Mouse (Mus musculus) bone marrow, adult 2 months (tissue): ENCODE measurements around the gene Thra. TPM values are rescaled to one million over a fixed set of nuclear protein-coding genes. Genes with fewer than 3 reads are reported as not detected.

Experiments used
- H3K27ac ChIP-seq: fragments of 200-500 bp; 2 replicates; pipeline ENCODE4 v1.5.1; 2012; ENCODE audit warnings: low read depth, mild to moderate bottlenecking, control low read depth, inconsistent platforms, low read length; ENCODE audit not compliant: control insufficient read depth, poor library complexity, insufficient read depth
- H3K4me1 ChIP-seq: fragments of 200-500 bp; 2 replicates; pipeline ENCODE4 v1.6.1; 2011; ENCODE audit warnings: low read length; ENCODE audit not compliant: control insufficient read depth, insufficient read depth
- H3K4me3 ChIP-seq: fragments of 200-500 bp; replicated peaks from 2 replicates; pipeline ENCODE3; 2011; ENCODE audit warnings: mild to moderate bottlenecking, low read depth, low read length, control low read depth; ENCODE audit not compliant: control insufficient read depth
- CTCF ChIP-seq: fragments of 200-500 bp; IDR thresholded peaks from 2 replicates; pipeline ENCODE4 v1.5.1; 2011; ENCODE audit warnings: low read length, control low read depth; ENCODE audit not compliant: control insufficient read depth, insufficient read depth
- POLR2A ChIP-seq: fragments of 200-500 bp; IDR thresholded peaks from 2 replicates; pipeline ENCODE4 v1.6.1; 2011; ENCODE audit warnings: low read depth, mild to moderate bottlenecking, control low read depth, low read length, borderline replicate concordance; ENCODE audit not compliant: control insufficient read depth
- WGBS: fragments of 180-500 bp; shearing (Covaris S2); methylation state at CpG from one replicate; pipeline ENCODE4 v1.1.7; 2018; 5-methylcytosine and 5-hydroxymethylcytosine counted together
- polyA plus RNA-seq: library from polyadenylated mRNA; stranded (reverse); fragments of >200 nt; gene quantifications from 2 replicates; pipeline ENCODE4 v1.2.4, GENCODE M21; 2011; ENCODE audit warnings: low replicate concordance; ENCODE audit not compliant: missing spikeins, insufficient read depth, insufficient read length

The Thra gene
- polyA plus RNA-seq, 1 experiment, result 35.4 TPM

DNA sequence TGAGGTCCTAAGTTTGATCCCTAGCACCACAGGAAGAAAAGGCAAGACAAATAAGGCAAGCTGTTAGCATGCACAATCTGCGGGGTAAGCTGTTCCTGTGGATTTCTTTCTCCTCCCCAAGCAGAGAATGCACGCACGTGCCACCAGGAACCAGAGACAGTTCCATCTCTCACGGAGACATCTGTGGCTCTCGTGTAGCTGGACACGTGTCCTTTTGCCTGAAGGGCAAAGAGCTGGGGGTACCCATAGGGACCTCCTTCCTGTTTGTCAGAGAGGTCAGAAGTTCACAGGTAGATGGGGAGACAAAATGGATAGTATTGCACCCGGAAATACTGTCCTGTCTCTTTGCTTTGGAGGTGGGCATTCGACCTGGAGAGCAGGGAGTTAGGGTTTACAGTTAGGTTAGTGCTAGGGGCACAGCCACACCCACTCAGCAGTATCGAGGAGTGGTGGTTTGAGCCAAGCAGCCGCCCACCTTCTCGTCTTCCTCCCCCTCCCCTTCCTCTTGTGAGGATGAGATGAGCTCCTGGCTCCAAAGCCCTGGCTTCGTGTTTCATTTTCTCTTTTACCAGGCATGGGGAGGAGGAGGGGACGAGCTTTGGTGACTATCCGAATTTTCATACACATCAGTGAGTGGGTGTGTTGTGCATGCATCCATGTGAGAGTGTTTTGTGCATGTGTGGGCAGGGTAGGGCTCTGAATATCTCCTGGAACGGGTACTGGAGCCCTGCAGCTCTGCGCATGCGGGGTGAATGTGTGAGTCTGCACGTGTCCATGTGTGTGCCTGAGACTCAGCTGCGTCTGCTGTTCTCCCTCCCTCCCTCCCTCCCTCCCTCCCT lies 6.6 kb downstream of the Thra start:
- Histone ChIP-seq H3K4me1 (peaks cover 12% of the 10 kb centered on the region), H3K27ac (no peak overlapping the region), H3K4me3 (peak overlapping the region; percentile 61)
- 2% methylated on average over 19 of the region's 19 CpGs for WGBS
- TF ChIP-seq CTCF (no peak), POLR2A (no peak)

DNA sequence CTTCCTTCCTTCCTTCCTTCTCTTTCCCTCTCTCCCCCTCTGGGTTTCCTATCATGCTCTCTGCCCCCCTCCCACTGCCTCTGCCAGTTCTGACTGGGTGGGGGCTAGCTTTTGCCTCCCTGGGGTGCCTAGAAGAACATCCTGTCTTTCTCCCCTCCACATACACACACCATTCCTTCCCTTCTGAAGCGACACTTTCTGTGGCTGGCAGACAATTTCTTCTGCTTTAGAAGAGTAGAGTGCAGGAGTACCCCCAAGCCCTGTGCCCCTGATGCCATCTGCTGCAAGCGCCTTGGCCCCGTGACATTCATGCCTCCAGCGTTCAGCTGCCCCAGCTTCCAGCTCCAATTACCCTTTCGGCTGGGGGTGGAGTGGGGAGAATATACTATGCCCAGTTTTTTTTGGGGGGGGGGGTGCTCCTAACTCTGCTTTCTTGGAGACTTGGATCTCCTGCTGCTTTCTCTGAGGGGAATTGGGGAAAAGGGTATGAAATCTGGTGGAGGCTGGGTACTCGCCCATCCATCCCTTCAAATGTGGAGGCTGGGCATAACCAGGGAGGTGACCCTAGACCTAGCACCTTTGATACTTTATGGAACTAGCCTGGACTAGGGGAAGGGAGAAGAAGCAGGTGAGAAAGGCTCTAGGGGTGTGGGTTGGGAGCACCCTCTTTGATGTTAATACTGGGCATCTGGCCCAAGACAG lies 7.5 kb downstream of the Thra start:
- 16% methylated on average over 6 of the region's 6 CpGs for WGBS
- H3K4me1 ChIP-seq, result peaks cover 11% of the 10 kb centered on the region
- no peak overlapping the region for H3K4me3 ChIP-seq
- TF ChIP-seq CTCF (no peak), POLR2A (no peak)
- no peak overlapping the region for H3K27ac ChIP-seq

DNA sequence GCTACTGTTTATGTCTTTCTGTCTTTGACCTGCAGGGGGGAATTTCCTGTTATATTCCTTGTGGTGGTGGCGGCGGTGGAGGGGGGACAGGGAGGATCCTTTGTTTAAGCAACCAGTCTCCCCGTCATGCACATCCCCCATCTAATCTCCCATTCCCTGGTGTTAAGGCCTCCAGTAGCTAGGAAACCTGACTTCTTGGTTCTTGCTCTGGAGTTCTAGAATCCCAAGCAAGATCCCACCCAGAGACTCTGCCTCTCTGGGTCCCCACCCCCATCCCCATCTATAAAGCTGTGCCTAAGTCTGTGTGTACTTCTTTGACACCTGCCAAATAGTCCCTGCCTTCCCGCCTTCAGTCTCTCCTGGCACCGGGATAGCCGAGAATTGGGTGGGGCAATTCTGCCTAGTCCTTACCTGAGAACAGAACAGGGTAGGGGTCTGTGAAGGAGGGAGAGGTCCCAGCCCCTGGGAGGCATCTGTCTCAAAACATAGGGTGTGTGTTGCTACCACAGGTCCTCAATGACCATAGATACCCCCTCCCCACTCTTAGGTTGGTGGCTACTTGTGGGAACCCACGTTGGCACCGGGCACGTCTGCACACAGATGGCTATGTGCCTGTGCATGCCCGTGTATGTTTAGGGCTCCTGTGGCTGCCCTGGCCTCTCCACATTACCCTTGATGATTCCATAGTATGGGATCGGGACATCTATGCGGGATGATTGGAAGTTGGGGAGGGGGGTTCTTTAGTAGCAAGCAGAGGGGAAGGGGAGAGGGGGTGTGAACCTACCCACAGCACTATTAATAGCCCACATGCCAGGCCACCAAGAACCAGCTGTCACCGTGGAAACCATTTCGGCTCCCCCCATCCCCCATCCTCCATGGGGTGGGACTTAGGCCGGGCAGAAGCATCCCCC lies 8.3 kb downstream of the Thra start:
- H3K4me3 ChIP-seq, result no peak overlapping the region
- H3K27ac ChIP-seq, result peak overlapping the region; percentile 9; the same call in 1 of the 2 replicates
- 42% methylated on average over 15 of the region's 15 CpGs for WGBS
- no peak for TF ChIP-seq POLR2A
- TF ChIP-seq CTCF, result no peak
- H3K4me1 ChIP-seq, result peaks cover 9% of the 10 kb centered on the region

- TF ChIP-seq CTCF, result no peak
- TF ChIP-seq POLR2A, result no peak
- Histone ChIP-seq H3K4me1 (peaks cover 11% of the 10 kb centered on the region), H3K27ac (no peak overlapping the region), H3K4me3 (no peak overlapping the region)
- WGBS, result 63% methylated on average over 5 of the region's 5 CpGs
Observed at GRCm38 (mm10) chr11:98749716-98750115, 9.3 kb downstream of the Thra start.

DNA sequence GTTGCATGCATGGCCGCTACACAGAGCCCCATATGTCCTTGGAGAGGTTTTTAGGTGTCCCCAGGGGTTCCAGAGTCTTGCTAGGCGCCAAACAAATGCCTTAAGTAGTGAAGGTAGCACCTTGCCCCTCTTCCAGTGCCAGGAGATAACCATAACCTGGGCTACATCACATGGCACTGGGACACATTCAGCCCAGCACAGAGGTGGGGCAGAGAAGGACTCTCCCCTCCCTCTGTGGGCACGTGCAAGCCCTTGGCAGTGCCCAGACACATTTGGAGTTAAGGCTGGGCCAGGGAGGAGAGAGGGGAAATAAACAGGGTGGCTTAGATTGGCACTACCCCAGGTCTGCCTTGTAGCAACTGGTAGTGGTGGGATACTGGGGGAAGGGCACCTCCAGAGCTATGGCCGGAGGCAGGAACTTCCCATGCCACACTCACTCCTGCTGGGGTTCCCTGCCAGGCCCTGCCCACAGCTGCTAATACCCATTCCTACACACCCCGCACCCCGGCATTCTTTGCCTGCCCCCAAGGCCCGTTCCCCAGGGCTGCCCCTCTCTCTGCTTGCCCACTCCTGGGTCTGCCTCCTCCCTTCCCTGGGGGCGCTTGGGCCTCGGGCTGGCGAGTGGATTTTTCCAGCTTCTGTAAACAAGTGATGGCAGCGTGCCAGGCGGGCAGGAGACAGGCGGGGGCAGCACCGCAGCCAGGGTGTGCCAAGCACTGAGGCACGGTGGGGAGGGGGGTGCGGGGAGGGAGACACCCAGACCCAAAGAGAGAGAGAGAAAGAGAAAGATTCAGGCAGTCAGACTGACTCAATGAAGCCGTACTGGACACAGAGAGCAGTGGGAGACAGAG lies 10.1 kb downstream of the Thra start:
- WGBS, result 15% methylated on average over 17 of the region's 17 CpGs
- peaks cover 13% of the 10 kb centered on the region for H3K4me1 ChIP-seq
- H3K27ac ChIP-seq, result peak overlapping the region; percentile 33
- TF ChIP-seq CTCF, result no peak
- TF ChIP-seq POLR2A, result no peak
- H3K4me3 ChIP-seq, result no peak overlapping the region

- Histone ChIP-seq H3K4me3 (no peak overlapping the region), H3K27ac (peak overlapping the region; percentile 25; the same call in 1 of the 2 replicates), H3K4me1 (peaks cover 13% of the 10 kb centered on the region)
- 39% methylated on average over 6 of the region's 6 CpGs for WGBS
- no peak for TF ChIP-seq CTCF
- TF ChIP-seq POLR2A, result no peak
Observed at GRCm38 (mm10) chr11:98751221-98751782, 10.9 kb downstream of the Thra start.

DNA sequence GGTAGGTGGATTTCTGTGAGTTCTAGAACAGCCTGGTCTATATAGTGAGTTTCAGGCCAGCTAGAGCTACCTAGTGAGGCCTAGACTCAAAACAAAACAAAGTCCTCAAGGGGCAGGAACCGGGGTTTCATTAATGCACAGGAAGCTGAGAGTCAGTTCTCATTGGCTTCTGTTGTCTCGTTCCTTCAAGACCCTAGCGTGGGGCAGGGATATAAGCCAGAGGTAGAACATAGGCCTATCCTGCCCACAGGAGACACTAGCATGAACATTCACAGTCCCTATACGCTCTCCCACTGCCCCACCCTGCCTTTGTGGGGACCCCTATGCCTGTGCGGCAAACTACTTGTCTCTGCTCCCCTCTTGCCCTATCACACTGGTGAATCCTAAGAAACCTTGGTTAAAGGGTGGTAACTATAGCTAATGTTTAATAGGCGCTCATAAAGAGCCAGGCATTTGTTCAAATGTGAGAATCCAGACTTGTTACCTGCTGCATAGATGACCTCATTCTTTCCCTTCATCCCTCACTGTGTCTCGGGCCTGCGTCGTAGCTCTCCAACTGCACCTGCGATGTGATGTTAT lies 12.2 kb downstream of the Thra start:
- H3K4me1 ChIP-seq, result peaks cover 10% of the 10 kb centered on the region
- 75% methylated on average over 10 of the region's 10 CpGs for WGBS

More for the DNA sequence above, 12.2 kb downstream of the Thra start:
- H3K4me3 ChIP-seq, result no peak overlapping the region
- no peak for TF ChIP-seq CTCF
- no peak for TF ChIP-seq POLR2A
- no peak overlapping the region for H3K27ac ChIP-seq
